Mouse (Mus musculus) forebrain, postnatal 0 days (tissue): ENCODE results near the gene Tbcel. TPM values are rescaled to one million over a fixed set of nuclear protein-coding genes. Genes with fewer than 3 reads are reported as not detected.

ENCODE experiments used
- ATAC-seq: fragments of 200-750 bp; cut with Nextera tagmentation; 2 replicates; pipeline ENCODE4 v1.8.0; 2017; ENCODE audit warnings: mild to moderate bottlenecking, moderate library complexity
- DNase-seq: peaks from one replicate; pipeline ENCODE4 v3.0.0-alpha.2; 2015
- H3K27ac ChIP-seq: fragments of 300-500 bp; sonication (generic); 2 replicates; pipeline ENCODE4 v1.5.1; 2014; ENCODE audit warnings: low read depth, mild to moderate bottlenecking, antibody characterized with exemption, low read length, moderate library complexity, mixed read lengths
- H3K27me3 ChIP-seq: fragments of 300-500 bp; sonication (generic); 2 replicates; pipeline ENCODE4 v1.6.1; 2014; ENCODE audit warnings: mild to moderate bottlenecking, low read length, mixed read lengths; ENCODE audit not compliant: insufficient read depth
- H3K36me3 ChIP-seq: fragments of 300-500 bp; sonication (generic); 2 replicates; pipeline ENCODE4 v1.6.1; 2014; ENCODE audit warnings: mild to moderate bottlenecking, moderate library complexity; ENCODE audit not compliant: insufficient read depth
- H3K4me1 ChIP-seq: fragments of 300-500 bp; sonication (generic); 2 replicates; pipeline ENCODE4 v1.6.1; 2014; ENCODE audit warnings: antibody characterized with exemption; ENCODE audit not compliant: insufficient read depth
- H3K4me2 ChIP-seq: fragments of 300-500 bp; sonication (generic); 2 replicates; pipeline ENCODE4 v1.6.1; 2014; ENCODE audit warnings: low read depth, mild to moderate bottlenecking, moderate library complexity
- H3K4me3 ChIP-seq: fragments of 300-500 bp; sonication (generic); 2 replicates; pipeline ENCODE4 v1.5.1; 2014; ENCODE audit warnings: low read depth, low read length, mixed read lengths
- H3K9ac ChIP-seq: fragments of 300-500 bp; sonication (generic); 2 replicates; pipeline ENCODE4 v1.6.1; 2014; ENCODE audit warnings: mild to moderate bottlenecking
- H3K9me3 ChIP-seq: fragments of 300-500 bp; sonication (generic); 2 replicates; pipeline ENCODE4 v1.6.1; 2016; ENCODE audit warnings: low read length
- CTCF ChIP-seq: sonication (generic); IDR thresholded peaks from 2 replicates; pipeline ENCODE4 v1.5.1; 2016; ENCODE audit warnings: antibody characterized with exemption, control low read depth, low read depth
- WGBS: fragments of 180-500 bp; shearing (Covaris S2); extraction: QIAGEN DNeasy Blood & Tissue Kit; methylation state at CpG from one replicate; pipeline ENCODE4 v1.1.7; 2014; 5-methylcytosine and 5-hydroxymethylcytosine counted together
- polyA plus RNA-seq: library from polyadenylated mRNA; unstranded; fragments of >200 nt; fragmentation: Nextera tagmentation; extraction: Ambion mirVana; gene quantifications from 2 replicates; pipeline ENCODE4 v1.2.1, GENCODE M21; 2015
- total RNA-seq: library from RNA; depleted of rRNA; stranded (reverse); fragments of >200 nt; gene quantifications from 2 replicates; pipeline ENCODE4 v1.2.3, GENCODE M21; 2014

Gene Tbcel
- total and polyA plus RNA-seq, 2 experiments from 2014 or later = 3.2 to 24.8 TPM

DNA sequence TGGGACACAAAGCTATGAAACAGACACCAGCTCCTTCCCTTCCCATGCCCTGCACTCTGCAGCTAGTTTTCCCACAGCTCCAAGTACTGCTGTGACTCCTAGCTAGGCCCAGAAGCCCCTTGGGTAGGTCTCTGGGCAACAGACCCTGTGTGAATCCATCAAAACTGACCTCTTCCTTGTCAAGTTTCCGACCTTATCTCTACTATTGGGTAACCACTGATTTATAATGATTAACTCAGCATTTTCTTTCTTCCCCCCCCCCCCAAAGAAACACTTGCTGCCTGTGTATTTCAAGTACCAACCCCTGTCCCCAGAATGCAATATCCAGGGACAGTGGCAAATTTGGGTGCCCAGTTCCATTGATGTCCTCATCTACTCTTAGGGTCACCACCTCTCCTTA lies 587 bp downstream of the Tbcel start:
- Histone ChIP-seq H3K4me3 (no peak overlapping the region), H3K9me3 (no peaks in the 10 kb centered on the region), H3K4me2 (no peak overlapping the region), H3K27ac (no peak overlapping the region), H3K4me1 (no peaks in the 10 kb centered on the region), H3K36me3 (no peaks in the 10 kb centered on the region), H3K27me3 (no peaks in the 10 kb centered on the region), H3K9ac (no peak overlapping the region)
- WGBS = 86% methylated on average over 1 of the region's 1 CpGs
- no peak for TF ChIP-seq CTCF
- DNase-seq = no peak
- no peak for ATAC-seq

GRCm38 (mm10) chr9:42504971-42505510 lies 2.6 kb downstream of the Tbcel start:
- no peaks in the 10 kb centered on the region for H3K4me1 ChIP-seq
- 30% methylated on average over 3 of the region's 3 CpGs for WGBS
- TF ChIP-seq CTCF = no peak
- no peak overlapping the region for H3K9ac ChIP-seq
- no peaks in the 10 kb centered on the region for H3K36me3 ChIP-seq
- H3K27me3 ChIP-seq = no peaks in the 10 kb centered on the region
- H3K4me2 ChIP-seq = no peak overlapping the region
- H3K4me3 ChIP-seq = no peak overlapping the region
- DNase-seq (peak; percentile 32), ATAC-seq (peak; percentile 45; the same call in 1 of the 2 replicates)
- no peak overlapping the region for H3K27ac ChIP-seq
- H3K9me3 ChIP-seq = no peaks in the 10 kb centered on the region

GRCm38 (mm10) chr9:42504559-42504958 lies 3.0 kb downstream of the Tbcel start:
- no peak for DNase-seq
- ATAC-seq = no peak
- WGBS = 34% methylated on average over 11 of the region's 11 CpGs

GRCm38 (mm10) chr9:42503709-42504108 lies 3.9 kb downstream of the Tbcel start:
- ATAC-seq (no peak), DNase-seq (no peak)
- H3K4me3 ChIP-seq = no peak overlapping the region
- no peaks in the 10 kb centered on the region for H3K4me1 ChIP-seq
- no peaks in the 10 kb centered on the region for H3K27me3 ChIP-seq
- TF ChIP-seq CTCF = no peak
- H3K9me3 ChIP-seq = no peaks in the 10 kb centered on the region
- no peak overlapping the region for H3K9ac ChIP-seq
- H3K27ac ChIP-seq = no peak overlapping the region
- H3K4me2 ChIP-seq = no peak overlapping the region
- H3K36me3 ChIP-seq = no peaks in the 10 kb centered on the region
- 71% methylated on average over 4 of the region's 4 CpGs for WGBS

More at GRCm38 (mm10) chr9:42504559-42504958, 3.0 kb downstream of the Tbcel start:
- no peaks in the 10 kb centered on the region for H3K36me3 ChIP-seq
- TF ChIP-seq CTCF = no peak
- no peak overlapping the region for H3K27ac ChIP-seq
- H3K9me3 ChIP-seq = no peaks in the 10 kb centered on the region
- H3K9ac ChIP-seq = no peak overlapping the region
- H3K4me2 ChIP-seq = no peak overlapping the region
- no peaks in the 10 kb centered on the region for H3K4me1 ChIP-seq
- H3K27me3 ChIP-seq = no peaks in the 10 kb centered on the region
- H3K4me3 ChIP-seq = no peak overlapping the region

GRCm38 (mm10) chr9:42496296-42496695 lies 11.3 kb downstream of the Tbcel start:
- no peak for DNase-seq
- no peaks in the 10 kb centered on the region for H3K27me3 ChIP-seq
- TF ChIP-seq CTCF = no peak
- H3K27ac ChIP-seq = no peak overlapping the region
- no peak overlapping the region for H3K4me2 ChIP-seq
- H3K9ac ChIP-seq = no peak overlapping the region
- peaks cover 4% of the 10 kb centered on the region; the same call in 1 of the 2 replicates for H3K9me3 ChIP-seq
- H3K36me3 ChIP-seq = no peaks in the 10 kb centered on the region
- WGBS = 82% methylated on average over 2 of the region's 2 CpGs
- H3K4me3 ChIP-seq = no peak overlapping the region
- H3K4me1 ChIP-seq = peaks cover 2% of the 10 kb centered on the region; the same call in 1 of the 2 replicates
- no peak for ATAC-seq

DNA sequence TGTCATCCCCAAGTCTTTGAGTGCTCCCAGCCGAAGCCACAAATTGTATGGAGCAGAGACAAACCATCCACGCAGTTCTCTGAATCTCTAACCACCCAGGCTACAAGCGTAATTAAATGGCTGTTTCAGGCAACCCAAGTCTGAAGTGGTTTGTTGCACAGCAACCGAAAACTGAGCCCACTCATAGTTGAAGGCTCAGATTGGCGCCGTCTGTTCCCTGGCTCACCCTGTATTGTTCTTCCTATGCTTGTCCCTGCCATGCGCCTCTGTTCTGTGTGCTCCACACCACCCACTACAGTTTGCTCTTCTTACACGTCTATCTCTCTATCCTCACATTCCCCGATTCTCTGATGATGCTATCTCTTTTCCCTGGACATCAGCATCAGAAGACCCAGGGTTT lies 15.8 kb downstream of the Tbcel start:
- TF ChIP-seq CTCF = no peak
- Histone ChIP-seq H3K27ac (peak overlapping the region; percentile 4; the same call in 1 of the 2 replicates), H3K4me3 (no peak overlapping the region), H3K27me3 (no peaks in the 10 kb centered on the region), H3K36me3 (no peaks in the 10 kb centered on the region), H3K9me3 (peaks cover under 1% of the 10 kb centered on the region; the same call in 1 of the 2 replicates), H3K4me2 (no peak overlapping the region), H3K4me1 (peaks cover 6% of the 10 kb centered on the region; the same call in 1 of the 2 replicates), H3K9ac (no peak overlapping the region)
- ATAC-seq (peak; percentile 86), DNase-seq (peak; percentile 44)
- 65% methylated on average over 9 of the region's 9 CpGs for WGBS

DNA sequence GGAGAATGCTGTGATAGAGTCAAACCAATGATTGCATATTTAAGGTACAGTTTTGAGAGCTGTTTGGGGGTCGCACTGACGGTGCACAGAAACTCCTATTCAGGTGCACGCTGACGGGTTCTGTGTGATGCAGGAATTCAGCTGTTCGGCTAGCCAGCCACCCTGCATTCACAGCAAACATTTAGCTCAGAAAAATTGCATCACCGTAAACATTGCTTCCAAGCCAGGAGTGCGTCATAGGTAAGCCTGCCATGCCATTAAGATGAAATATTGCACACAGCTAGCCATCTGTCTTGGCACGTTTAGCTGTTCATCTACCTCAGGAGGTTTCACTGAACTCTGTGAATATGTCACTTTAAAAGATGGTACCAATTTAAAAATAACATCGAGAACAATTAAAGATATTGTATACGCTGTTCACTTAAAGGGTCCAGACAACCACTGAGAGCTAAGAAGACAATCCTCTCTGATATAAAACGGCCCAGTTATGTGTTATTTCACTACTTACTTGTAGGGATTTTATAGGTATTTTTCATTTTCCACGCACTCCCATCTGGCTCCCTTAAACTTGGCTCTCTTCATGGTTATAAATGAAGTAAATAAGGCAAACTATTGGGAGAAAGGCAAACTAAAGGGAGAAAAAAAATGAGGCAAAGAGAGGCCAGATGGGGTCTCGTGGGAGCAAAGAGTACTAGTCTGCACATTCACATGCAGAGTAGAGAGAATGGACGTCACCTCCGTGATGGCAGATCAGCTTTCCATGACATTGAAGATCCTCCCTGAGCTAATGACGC lies 16.8 kb downstream of the Tbcel start:
- H3K27ac ChIP-seq = no peak overlapping the region
- ATAC-seq (no peak), DNase-seq (peak; percentile 26)
- H3K4me1 ChIP-seq = peaks cover 6% of the 10 kb centered on the region; the same call in 1 of the 2 replicates
- no peaks in the 10 kb centered on the region for H3K9me3 ChIP-seq
- 59% methylated on average over 16 of the region's 16 CpGs for WGBS
- no peak for TF ChIP-seq CTCF
- no peak overlapping the region for H3K4me3 ChIP-seq
- H3K4me2 ChIP-seq = no peak overlapping the region
- H3K9ac ChIP-seq = no peak overlapping the region
- H3K36me3 ChIP-seq = no peaks in the 10 kb centered on the region
- H3K27me3 ChIP-seq = no peaks in the 10 kb centered on the region
